Mouse (Mus musculus) erythroblast, embryonic 14.5 days (primary cell): ENCODE measurements around the gene Mrs2.

Experiments
- GATA1 ChIP-seq: IDR thresholded peaks from 2 replicates; pipeline ENCODE4 v1.6.1; 2012; ENCODE audit warnings: low read length, inconsistent platforms, mixed read lengths
- TAL1 ChIP-seq: IDR thresholded peaks from 3 replicates; pipeline ENCODE4 v1.6.1; 2012; ENCODE audit warnings: low read length, inconsistent platforms, mixed read lengths

DNA sequence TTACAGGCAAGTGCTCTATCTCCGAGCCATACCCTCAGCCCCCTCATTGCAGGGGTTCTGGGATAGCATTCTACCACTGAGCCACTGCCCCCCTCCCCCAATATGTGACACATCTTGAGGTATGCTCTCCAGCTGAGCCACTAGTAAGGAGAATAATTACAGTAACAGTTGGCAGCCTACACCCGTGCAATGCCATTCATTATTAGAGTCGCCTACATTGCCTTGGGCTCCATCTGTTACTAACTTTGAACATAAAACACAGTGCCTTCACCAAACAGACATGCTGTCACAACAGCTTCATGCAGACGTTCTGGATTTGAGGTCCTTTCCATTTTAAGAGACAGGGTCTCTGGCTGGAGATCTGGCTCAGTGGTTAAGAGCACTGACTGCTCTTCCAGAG, 43.8 kb downstream of the Mrs2 start:
- no peak for TF ChIP-seq TAL1
- TF ChIP-seq GATA1, result no peak
